Mouse (Mus musculus) liver, adult 2 months (tissue): ENCODE results near the gene Rnf224. TPM values are rescaled to one million over a fixed set of nuclear protein-coding genes. Genes with fewer than 3 reads are reported as not detected.

Experiments used
- DNase-seq: peaks from one replicate; pipeline ENCODE4 v3.0.0-alpha.2; 2011; ENCODE audit warnings: low read depth, low spot score; ENCODE audit errors: extremely low read depth
- H3K27ac ChIP-seq: fragments of 200-500 bp; replicated peaks from 2 replicates; pipeline ENCODE4 v1.5.1; 2012; ENCODE audit warnings: low read depth, mild to moderate bottlenecking, control low read depth, inconsistent platforms, low read length; ENCODE audit not compliant: insufficient read depth
- H3K27me3 ChIP-seq: fragments of 200-500 bp; 2 replicates; pipeline ENCODE4 v1.6.1; 2012; ENCODE audit warnings: mild to moderate bottlenecking, moderate library complexity, low read length, inconsistent platforms; ENCODE audit not compliant: control insufficient read depth, insufficient read depth
- H3K36me3 ChIP-seq: fragments of 200-500 bp; 2 replicates; pipeline ENCODE4 v1.6.1; 2012; ENCODE audit warnings: low read length, inconsistent platforms; ENCODE audit not compliant: control insufficient read depth, insufficient read depth
- H3K4me1 ChIP-seq: fragments of 200-500 bp; 2 replicates; pipeline ENCODE4 v1.6.1; 2011; ENCODE audit warnings: low read length; ENCODE audit not compliant: control insufficient read depth, insufficient read depth
- H3K4me3 ChIP-seq: fragments of 200-500 bp; 2 replicates; pipeline ENCODE4 v1.5.1; 2011; ENCODE audit warnings: low read depth, mild to moderate bottlenecking, control low read depth, low read length, moderate library complexity; ENCODE audit not compliant: insufficient read depth
- H3K79me2 ChIP-seq: fragments of 200-500 bp; 2 replicates; pipeline ENCODE4 v1.6.1; 2012; ENCODE audit warnings: inconsistent platforms, mild to moderate bottlenecking, low read length, moderate library complexity; ENCODE audit not compliant: control insufficient read depth, insufficient read depth
- H3K9ac ChIP-seq: fragments of 200-500 bp; 2 replicates; pipeline ENCODE4 v1.6.1; 2012; ENCODE audit warnings: low read depth, mild to moderate bottlenecking, control low read depth, inconsistent platforms, low read length
- CTCF ChIP-seq: fragments of 200-500 bp; IDR thresholded peaks from 2 replicates; pipeline ENCODE4 v1.5.1; 2011; ENCODE audit warnings: low read depth, low read length, control low read depth
- POLR2A ChIP-seq: fragments of 200-500 bp; IDR thresholded peaks from 2 replicates; pipeline ENCODE4 v1.6.1; 2011; ENCODE audit warnings: low read length, control low read depth; ENCODE audit not compliant: insufficient read depth; ENCODE audit errors: extremely low read depth
- WGBS: fragments of 180-500 bp; shearing (Covaris S2); methylation state at CpG from one replicate; pipeline ENCODE4 v1.1.7; 2018; 5-methylcytosine and 5-hydroxymethylcytosine counted together
- polyA plus RNA-seq: library from polyadenylated mRNA; depleted of rRNA; stranded (reverse); fragments of >200 nt; gene quantifications from 2 replicates; pipeline ENCODE4 v1.2.3, GENCODE M21; 2012
- total RNA-seq: library from RNA; depleted of rRNA; stranded (reverse); fragments of >200 nt; gene quantifications from 2 replicates; pipeline ENCODE4 v1.2.3, GENCODE M21; 2014

Rnf224 gene
- total and polyA plus RNA-seq, 2 experiments, result not detected

DNA sequence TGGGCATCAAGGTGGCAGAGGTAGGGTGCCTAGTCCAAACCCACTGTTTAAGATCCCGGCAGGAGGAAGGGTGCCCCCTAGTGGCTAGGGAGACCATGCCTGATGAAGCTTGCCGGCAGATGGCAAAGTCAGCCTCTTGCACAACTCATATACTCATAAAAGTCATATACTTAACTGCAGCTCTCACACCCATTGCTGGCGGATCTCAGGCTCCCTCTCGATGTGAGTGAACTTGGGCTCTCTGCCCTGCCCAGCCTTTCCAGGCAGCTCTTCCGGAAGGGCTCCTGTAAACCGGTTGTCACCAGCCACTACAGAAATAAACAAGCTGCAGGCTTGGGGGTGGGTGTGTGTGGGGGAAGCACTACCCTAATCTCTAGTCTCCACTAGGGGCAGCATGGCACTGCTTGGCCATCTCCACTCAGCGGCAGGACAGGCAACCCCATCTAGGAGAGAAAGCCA is 8.1 kb downstream of the Rnf224 start:
- H3K27me3 ChIP-seq, result no peaks in the 10 kb centered on the region
- DNase-seq, result peak; percentile 77
- H3K9ac ChIP-seq, result no peak overlapping the region
- 0% methylated on average over 7 of the region's 7 CpGs for WGBS
- no peak overlapping the region; the same call in 1 of the 2 replicates for H3K4me3 ChIP-seq
- no peaks in the 10 kb centered on the region for H3K36me3 ChIP-seq
- TF ChIP-seq POLR2A, result no peak
- peak; percentile 99 for TF ChIP-seq CTCF
- no peaks in the 10 kb centered on the region for H3K4me1 ChIP-seq
- no peak overlapping the region for H3K27ac ChIP-seq
- no peaks in the 10 kb centered on the region; the same call in 1 of the 2 replicates for H3K79me2 ChIP-seq

GRCm38 (mm10) chr2:25227406-25227805 is 9.2 kb downstream of the Rnf224 start:
- Histone ChIP-seq H3K36me3 (no peaks in the 10 kb centered on the region; the same call in 1 of the 2 replicates), H3K27ac (no peak overlapping the region), H3K79me2 (no peaks in the 10 kb centered on the region; the same call in 1 of the 2 replicates), H3K27me3 (no peaks in the 10 kb centered on the region), H3K4me1 (no peaks in the 10 kb centered on the region), H3K4me3 (no peak overlapping the region), H3K9ac (no peak overlapping the region)
- TF ChIP-seq POLR2A (no peak), CTCF (no peak)
- no peak for DNase-seq
- WGBS, result 95% methylated on average over 4 of the region's 4 CpGs

- no peak for DNase-seq
- no peaks in the 10 kb centered on the region; the same call in 1 of the 2 replicates for H3K36me3 ChIP-seq
- no peak overlapping the region for H3K4me3 ChIP-seq
- 90% methylated on average over 5 of the region's 5 CpGs for WGBS
- H3K4me1 ChIP-seq, result no peaks in the 10 kb centered on the region
- H3K9ac ChIP-seq, result no peak overlapping the region
- no peak overlapping the region for H3K27ac ChIP-seq
- TF ChIP-seq POLR2A (no peak), CTCF (no peak)
- no peaks in the 10 kb centered on the region for H3K27me3 ChIP-seq
- H3K79me2 ChIP-seq, result no peaks in the 10 kb centered on the region; the same call in 1 of the 2 replicates
These were observed 9.7 kb downstream of the Rnf224 start for GRCm38 (mm10) chr2:25226864-25227263.

GRCm38 (mm10) chr2:25225811-25226379 is 10.7 kb downstream of the Rnf224 start:
- Histone ChIP-seq H3K27ac (peak overlapping the region; percentile 59), H3K79me2 (no peaks in the 10 kb centered on the region; the same call in 1 of the 2 replicates), H3K4me3 (no peak overlapping the region), H3K27me3 (no peaks in the 10 kb centered on the region), H3K9ac (no peak overlapping the region), H3K4me1 (no peaks in the 10 kb centered on the region), H3K36me3 (no peaks in the 10 kb centered on the region; the same call in 1 of the 2 replicates)
- DNase-seq, result no peak
- no peak for TF ChIP-seq CTCF
- TF ChIP-seq POLR2A, result no peak
- 83% methylated on average over 8 of the region's 8 CpGs for WGBS

GRCm38 (mm10) chr2:25224766-25225752 is 11.5 kb downstream of the Rnf224 start:
- TF ChIP-seq POLR2A (peak; percentile 67; the same call in 1 of the 2 replicates), CTCF (no peak)
- Histone ChIP-seq H3K4me1 (no peaks in the 10 kb centered on the region), H3K79me2 (no peaks in the 10 kb centered on the region; the same call in 1 of the 2 replicates), H3K27ac (peak overlapping the region; percentile 88), H3K27me3 (no peaks in the 10 kb centered on the region), H3K9ac (peak overlapping the region; percentile 73), H3K36me3 (no peaks in the 10 kb centered on the region; the same call in 1 of the 2 replicates), H3K4me3 (peak overlapping the region; percentile 73)
- WGBS, result 2% methylated on average over 41 of the region's 41 CpGs
- peak; percentile 98 for DNase-seq
